Mouse (Mus musculus): Measurements from ENCODE around the gene Ckap5. TPM values are rescaled to one million over a fixed set of nuclear protein-coding genes. Genes with fewer than 3 reads are reported as not detected.

Gene Ckap5
- polyA plus RNA-seq, 1 experiment, result 106 TPM

- DNase-seq (ENCODE audit: low read depth), result no peak
- TF ChIP-seq CTCF (IDR thresholded peaks at IDR 0.05; ENCODE audit: borderline replicate concordance, extremely low read depth, insufficient read depth, insufficient read length) (no peak), POLR2A (IDR thresholded peaks at IDR 0.05; ENCODE audit: borderline replicate concordance, extremely low read depth, insufficient read depth, insufficient read length, poor library complexity, severe bottlenecking) (no peak)
Observed at GRCm38 (mm10) chr2:91659657-91660056, 133.1 kb downstream of the Ckap5 start.

GRCm38 (mm10) chr2:91660981-91661380, 134.4 kb downstream of the Ckap5 start:
- TF ChIP-seq CTCF (IDR thresholded peaks at IDR 0.05; ENCODE audit: borderline replicate concordance, extremely low read depth, insufficient read depth, insufficient read length) (no peak), POLR2A (IDR thresholded peaks at IDR 0.05; ENCODE audit: borderline replicate concordance, extremely low read depth, insufficient read depth, insufficient read length, poor library complexity, severe bottlenecking) (no peak)
- no peak for DNase-seq (ENCODE audit: low read depth)

DNA sequence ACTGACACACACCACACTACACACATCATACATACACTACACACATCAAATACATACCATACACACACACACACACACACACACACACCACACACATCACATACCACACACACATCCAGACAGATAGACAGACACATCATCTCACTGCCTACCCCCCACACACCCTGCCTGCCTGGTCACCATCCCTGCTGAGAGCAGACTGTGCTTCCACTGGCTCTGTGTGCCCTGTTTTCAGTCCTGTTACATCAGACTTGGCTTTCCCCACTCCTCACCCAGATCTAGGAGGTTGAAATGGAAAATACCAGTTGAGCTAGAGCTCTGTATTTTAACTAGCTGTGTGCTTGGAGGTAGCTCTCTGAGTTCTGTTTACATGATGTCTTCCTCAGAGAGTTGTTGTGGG, 138.2 kb downstream of the Ckap5 start:
- no peak for DNase-seq (ENCODE audit: low read depth)
- TF ChIP-seq POLR2A (IDR thresholded peaks at IDR 0.05; ENCODE audit: borderline replicate concordance, extremely low read depth, insufficient read depth, insufficient read length, poor library complexity, severe bottlenecking) (no peak), CTCF (IDR thresholded peaks at IDR 0.05; ENCODE audit: borderline replicate concordance, extremely low read depth, insufficient read depth, insufficient read length) (no peak)

DNA sequence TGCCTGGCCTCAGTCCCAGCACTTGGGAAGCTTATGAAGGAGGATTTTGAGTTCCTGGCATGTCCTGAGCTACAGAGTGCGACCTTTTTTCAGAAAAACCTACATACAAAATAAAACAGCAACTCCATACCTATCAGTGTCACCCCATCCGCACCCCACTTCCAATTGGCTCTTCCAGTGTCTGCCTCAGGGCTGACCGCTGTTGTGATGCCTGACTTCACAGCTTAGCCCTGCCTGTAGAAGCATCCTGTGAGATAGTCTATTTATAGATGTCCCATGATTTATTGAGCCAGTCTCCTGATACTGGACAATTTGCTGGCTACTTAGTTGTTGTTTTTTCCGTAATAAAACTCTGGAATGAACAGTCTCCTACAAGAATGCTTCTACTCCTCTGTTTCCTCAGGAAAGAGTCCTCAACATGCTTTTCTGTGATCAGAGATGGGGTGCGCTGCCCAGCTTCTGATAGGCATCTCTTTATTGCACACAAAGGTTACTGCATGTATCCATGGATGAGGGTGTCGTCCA, 139.9 kb downstream of the Ckap5 start:
- TF ChIP-seq POLR2A (IDR thresholded peaks at IDR 0.05; ENCODE audit: borderline replicate concordance, extremely low read depth, insufficient read depth, insufficient read length, poor library complexity, severe bottlenecking), result no peak
- no peak for TF ChIP-seq CTCF (IDR thresholded peaks at IDR 0.05; ENCODE audit: borderline replicate concordance, extremely low read depth, insufficient read depth, insufficient read length)
- no peak for DNase-seq (ENCODE audit: low read depth)

- DNase-seq (ENCODE audit: low read depth), result no peak
- TF ChIP-seq CTCF (IDR thresholded peaks at IDR 0.05; ENCODE audit: borderline replicate concordance, extremely low read depth, insufficient read depth, insufficient read length) (no peak), POLR2A (IDR thresholded peaks at IDR 0.05; ENCODE audit: borderline replicate concordance, extremely low read depth, insufficient read depth, insufficient read length, poor library complexity, severe bottlenecking) (no peak)
Observed at GRCm38 (mm10) chr2:91667747-91668146, 141.2 kb downstream of the Ckap5 start.

GRCm38 (mm10) chr2:91669326-91669725, 142.8 kb downstream of the Ckap5 start:
- TF ChIP-seq POLR2A (IDR thresholded peaks at IDR 0.05; ENCODE audit: borderline replicate concordance, extremely low read depth, insufficient read depth, insufficient read length, poor library complexity, severe bottlenecking), result no peak
- TF ChIP-seq CTCF (IDR thresholded peaks at IDR 0.05; ENCODE audit: borderline replicate concordance, extremely low read depth, insufficient read depth, insufficient read length), result no peak
- no peak for DNase-seq (ENCODE audit: low read depth)

- TF ChIP-seq CTCF (IDR thresholded peaks at IDR 0.05; ENCODE audit: borderline replicate concordance, extremely low read depth, insufficient read depth, insufficient read length) (no peak), POLR2A (IDR thresholded peaks at IDR 0.05; ENCODE audit: borderline replicate concordance, extremely low read depth, insufficient read depth, insufficient read length, poor library complexity, severe bottlenecking) (no peak)
- DNase-seq (ENCODE audit: low read depth), result no peak
Observed at GRCm38 (mm10) chr2:91670038-91670437, 143.5 kb downstream of the Ckap5 start.

Other genes starting within 250 kb of the Ckap5 start
- 82.7 and 86.3 TPM in 2 replicates for gene 1110051M20Rik, start 82.1 kb upstream of the Ckap5 start, polyA plus RNA-seq (2012; rRNA removed)
- 9.0 and 12.4 TPM in 2 replicates for gene Lrp4, start 69.3 kb upstream of the Ckap5 start, polyA plus RNA-seq (2012; rRNA removed)
- gene F2, start 109.7 kb downstream of the Ckap5 start, polyA plus RNA-seq (2012; rRNA removed), result 0.18 TPM in 2 replicates
- 26.8 and 27.3 TPM in 2 replicates for gene Zfp408, start 123.0 kb downstream of the Ckap5 start, polyA plus RNA-seq (2012; rRNA removed)
- gene Arhgap1, start 123.1 kb downstream of the Ckap5 start, polyA plus RNA-seq (2012; rRNA removed), result 86.5 and 90.0 TPM in 2 replicates
- 62.0 and 71.0 TPM in 2 replicates for gene Atg13, start 183.8 kb downstream of the Ckap5 start, polyA plus RNA-seq (2012; rRNA removed)
- gene Harbi1, start 184.1 kb downstream of the Ckap5 start, polyA plus RNA-seq (2012; rRNA removed), result 4.6 and 8.4 TPM in 2 replicates
- gene Ambra1, start 203.4 kb downstream of the Ckap5 start, polyA plus RNA-seq (2012; rRNA removed), result 26.8 and 45.3 TPM in 2 replicates